Mouse (Mus musculus) spleen, adult 2 months (tissue): Measurements from ENCODE around the gene Haus6.

Experiments
- CTCF ChIP-seq: fragments of 200-500 bp; IDR thresholded peaks from 2 replicates; pipeline ENCODE4 v1.5.1; 2011; ENCODE audit warnings: mild to moderate bottlenecking, inconsistent platforms; ENCODE audit not compliant: insufficient read depth, insufficient read length, insufficient replicate concordance; ENCODE audit errors: extremely low read depth
- POLR2A ChIP-seq: fragments of 200-500 bp; IDR thresholded peaks from 2 replicates; pipeline ENCODE4 v1.6.1; 2011; ENCODE audit warnings: low read depth, low read length, inconsistent platforms

DNA sequence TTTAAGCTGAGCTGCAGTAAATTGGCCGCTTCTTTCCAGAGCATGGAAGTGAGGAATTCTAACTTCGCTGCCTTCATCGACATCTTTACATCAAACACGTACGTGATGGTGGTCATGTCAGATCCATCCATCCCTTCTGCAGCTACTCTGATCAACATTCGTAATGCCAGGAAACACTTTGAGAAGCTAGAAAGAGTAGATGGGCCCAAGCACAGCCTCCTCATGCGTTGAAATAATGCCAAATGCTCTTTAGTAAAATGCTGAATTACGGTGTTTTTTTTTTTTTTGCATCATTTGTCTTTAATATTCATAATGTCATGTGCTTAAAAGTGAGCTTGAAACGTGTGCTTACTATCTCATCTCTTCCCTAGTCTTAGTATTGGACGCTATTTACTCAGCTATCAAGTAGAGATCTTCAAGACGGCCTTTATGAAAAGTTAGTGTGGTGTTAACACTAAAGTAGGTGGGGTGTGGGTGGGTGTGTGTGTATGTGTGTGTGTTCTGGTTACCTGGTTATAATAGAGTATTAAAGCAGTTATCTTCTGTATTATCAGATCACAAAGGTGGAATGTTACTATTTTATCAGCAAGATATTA is 35.1 kb downstream of the Haus6 start:
- TF ChIP-seq POLR2A, result no peak
- TF ChIP-seq CTCF, result no peak
